Mouse (Mus musculus): ENCODE data around the gene Prok2.

The Prok2 gene

DNA sequence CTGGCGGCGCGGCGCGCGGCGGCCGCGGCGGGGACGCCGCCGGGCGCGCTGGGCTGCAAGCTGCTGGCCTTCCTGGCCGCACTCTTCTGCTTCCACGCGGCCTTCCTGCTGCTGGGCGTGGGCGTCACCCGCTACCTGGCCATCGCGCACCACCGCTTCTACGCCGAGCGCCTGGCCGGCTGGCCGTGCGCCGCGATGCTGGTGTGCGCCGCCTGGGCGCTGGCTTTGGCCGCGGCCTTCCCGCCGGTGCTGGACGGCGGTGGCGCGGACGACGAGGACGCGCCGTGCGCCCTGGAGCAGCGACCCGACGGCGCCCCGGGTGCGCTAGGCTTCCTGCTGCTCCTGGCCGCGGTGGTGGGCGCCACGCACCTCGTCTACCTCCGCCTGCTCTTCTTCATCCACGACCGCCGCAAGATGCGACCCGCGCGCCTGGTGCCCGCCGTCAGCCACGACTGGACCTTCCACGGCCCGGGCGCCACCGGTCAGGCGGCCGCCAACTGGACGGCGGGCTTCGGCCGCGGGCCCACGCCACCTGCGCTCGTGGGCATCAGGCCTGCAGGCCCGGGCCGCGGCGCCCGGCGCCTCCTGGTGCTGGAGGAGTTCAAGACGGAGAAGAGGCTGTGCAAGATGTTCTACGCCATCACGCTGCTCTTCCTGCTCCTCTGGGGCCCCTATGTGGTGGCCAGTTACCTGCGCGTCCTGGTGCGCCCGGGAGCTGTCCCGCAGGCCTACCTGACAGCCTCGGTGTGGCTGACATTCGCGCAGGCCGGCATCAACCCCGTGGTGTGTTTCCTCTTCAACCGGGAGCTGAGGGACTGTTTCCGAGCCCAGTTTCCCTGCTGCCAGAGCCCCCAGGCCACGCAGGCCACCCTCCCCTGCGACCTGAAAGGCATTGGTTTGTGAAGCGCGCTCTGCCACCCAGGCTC, 33.0 kb downstream of the Prok2 start:
- intact Hi-C loops (cut with DNase I) = no loop called here

DNA sequence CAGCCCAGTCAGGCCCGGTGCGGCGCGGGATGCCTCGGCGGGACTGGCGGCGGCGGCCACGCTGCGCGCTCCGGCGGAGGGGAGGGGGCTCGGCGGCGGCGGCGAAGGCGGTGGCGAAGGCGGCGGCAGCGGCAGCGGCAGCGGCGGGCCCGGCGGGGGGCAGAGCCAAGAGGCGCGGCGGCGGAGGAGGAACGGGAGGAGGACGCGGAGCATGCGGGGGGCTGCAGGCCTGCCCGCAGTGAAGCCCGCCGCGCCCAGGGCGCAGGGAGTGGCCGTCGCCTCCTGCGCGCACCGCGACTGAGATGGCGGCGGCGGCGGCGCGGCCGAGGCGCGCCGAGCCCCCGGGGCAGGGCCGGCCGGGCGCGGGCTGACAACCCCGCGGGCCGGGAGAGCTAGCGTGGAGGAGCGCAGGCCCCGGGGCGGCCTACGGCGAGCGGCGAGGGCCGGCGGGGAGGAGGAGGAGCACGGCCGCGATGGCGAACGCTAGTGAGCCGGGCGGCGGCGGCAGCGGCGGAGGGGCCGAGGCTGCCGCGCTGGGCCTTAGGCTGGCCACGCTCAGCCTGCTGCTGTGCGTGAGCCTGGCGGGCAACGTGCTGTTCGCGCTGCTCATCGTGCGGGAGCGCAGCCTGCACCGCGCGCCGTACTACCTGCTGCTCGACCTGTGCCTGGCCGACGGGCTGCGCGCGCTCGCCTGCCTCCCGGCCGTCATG, 33.8 kb downstream of the Prok2 start, which contains the start of gene Gpr27:
Gpr27 (plus strand) TSS at position 474 of the 710 bp plus-strand sequence.
- intact Hi-C loops (cut with DNase I) = no loop called here

DNA sequence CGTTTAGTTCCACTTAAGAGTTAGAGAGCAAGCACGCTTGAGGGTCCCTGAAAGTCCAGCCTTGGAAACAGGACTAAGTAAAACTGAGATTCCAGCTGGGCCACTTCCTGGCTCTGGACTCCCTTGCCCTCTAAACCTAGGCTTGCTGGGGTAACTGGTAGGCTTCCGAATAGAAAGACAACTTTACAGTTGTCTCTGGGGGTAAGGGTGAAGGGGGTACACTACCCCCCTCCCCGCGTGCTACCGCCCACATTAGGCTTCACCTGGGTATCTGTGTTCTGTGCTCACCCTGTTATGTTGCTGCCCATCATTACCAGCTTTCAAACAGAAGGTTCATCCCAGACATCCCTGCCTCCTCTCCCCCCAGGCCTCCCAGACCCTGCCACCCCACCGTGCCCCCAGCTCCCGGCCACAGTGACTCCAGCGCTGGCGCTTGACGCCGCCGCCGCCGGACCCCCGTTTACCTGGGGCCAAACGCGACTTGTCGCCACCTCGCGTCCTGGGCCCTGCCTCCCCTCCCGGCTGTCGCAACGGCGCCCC, 34.5 kb downstream of the Prok2 start:
- intact Hi-C loops (cut with DNase I) = no loop called here

DNA sequence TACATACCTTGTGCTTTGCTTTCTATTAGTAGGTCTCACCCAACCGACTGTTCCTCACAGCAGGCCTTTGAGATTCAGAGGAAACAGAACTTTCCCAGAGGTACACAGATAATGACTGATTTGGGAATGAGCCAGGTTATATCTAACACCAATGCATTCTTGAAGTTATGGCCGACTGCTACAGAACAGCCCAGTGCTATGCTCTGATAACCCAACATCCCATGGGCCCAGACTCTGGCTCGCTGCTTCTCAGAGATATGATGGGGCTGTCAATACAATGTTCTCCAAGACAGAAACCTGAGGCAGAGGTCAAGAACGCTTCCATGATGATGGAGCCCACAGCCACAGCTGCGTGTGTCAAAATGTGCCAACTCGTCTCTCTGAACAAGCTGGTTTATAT, 37.7 kb downstream of the Prok2 start:
- intact Hi-C loops (cut with DNase I) = loop anchor here (5.0 kb wide), 1 partner anchor 94 kb away; no protein-coding TSS in a partner anchor

DNA sequence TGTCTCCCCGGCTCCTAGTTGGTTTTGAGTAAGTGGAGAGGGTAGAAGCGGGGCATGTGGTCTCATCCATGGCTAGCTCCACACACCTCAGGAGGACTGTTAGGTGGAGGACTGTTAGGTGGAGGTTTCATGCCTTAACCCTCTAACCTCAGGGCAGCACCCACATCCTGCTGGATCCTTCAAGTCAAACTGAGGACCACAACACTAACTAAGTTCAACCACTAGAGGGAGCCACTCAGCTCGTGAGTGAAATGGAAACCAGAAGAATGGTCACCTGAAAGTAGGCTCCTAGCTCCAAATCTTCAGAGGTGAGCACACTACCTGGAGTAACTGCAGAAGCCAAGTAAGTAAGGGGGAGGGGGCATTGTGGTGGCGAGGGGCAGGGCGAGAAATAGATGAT, 41.3 kb downstream of the Prok2 start:
- intact Hi-C loops (cut with DNase I) = loop anchor here (5.0 kb wide), 1 partner anchor 97 kb away; no protein-coding TSS in a partner anchor

DNA sequence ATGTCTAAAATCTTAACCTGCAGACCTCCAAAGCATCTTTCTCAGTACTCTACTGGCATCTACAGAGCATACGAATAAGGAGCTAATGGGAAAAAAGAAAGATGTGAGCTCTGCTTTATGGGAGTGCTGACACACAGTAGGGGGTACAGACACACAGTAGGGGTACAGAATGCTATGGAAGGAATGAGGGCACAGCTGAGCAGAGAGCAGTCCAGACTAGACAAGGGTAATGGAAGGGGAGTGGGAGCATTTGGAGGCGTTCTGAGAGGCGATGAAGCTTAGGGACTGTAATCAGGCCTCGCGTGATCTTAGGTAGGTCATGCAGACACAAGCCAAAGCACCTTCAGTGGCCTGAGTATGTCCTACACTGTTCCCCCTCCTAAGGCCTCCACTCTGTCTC, 42.2 kb downstream of the Prok2 start:
- intact Hi-C loops (cut with DNase I) = no loop called here

DNA sequence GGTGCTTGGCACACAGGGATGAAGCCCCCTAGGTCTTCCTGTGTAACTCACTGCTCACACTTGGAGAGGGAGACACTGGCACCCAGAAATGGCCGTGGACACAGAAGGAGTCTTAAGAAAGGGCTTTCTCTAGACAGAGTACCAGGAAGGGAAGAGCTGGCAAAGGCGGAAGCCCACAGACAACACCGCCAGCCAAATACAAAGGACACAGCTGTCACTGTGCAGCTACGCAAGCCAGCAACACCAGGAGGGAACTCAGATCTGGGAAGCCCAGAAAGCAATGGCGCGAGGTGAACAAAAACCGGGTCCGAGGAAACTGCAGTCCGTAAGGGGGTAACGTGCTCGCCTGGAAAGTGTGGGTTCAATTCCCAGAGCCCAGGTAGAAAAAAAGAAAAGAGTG, 48.1 kb downstream of the Prok2 start:
- intact Hi-C loops (cut with DNase I) = no loop called here

DNA sequence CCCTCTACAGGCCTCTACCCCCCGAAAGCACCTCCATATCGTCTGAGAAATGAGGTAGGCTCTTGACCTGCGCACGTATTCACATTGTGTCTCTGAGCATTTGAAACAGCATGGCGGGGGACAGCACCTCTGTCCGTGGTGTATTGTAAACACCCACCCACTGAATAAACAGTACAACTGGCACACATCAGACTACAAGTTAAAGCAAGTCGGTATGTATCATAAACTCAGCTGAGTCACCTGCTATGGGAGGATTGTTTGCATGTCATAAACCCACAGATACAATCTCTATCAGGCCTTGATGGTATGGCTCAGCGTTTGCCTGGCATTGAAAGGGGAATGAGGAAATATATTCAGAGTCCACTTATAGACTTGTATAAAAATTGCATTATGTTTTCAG, 48.9 kb downstream of the Prok2 start:
- intact Hi-C loops (cut with DNase I) = no loop called here

DNA sequence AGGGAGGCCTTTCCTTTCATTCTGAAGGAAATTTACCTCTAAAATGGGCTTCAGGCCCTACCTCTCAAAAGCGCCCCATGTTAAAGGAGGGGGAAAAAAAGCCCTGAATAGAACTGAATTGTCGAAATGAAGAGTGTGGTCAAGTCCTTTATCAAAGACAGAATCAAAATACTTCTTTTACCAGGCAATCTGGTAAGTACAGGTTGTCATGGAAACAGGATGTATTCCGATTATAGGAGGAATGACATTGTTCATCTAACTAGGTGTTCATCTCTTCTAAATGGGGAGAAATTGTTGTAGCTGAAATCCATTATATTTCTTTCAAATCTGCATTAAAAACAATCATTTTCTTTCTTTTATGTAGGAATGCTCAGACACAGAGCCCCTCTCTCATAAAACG, 51.7 kb downstream of the Prok2 start:
- intact Hi-C loops (cut with DNase I) = loop anchor here (5.0 kb wide), 1 partner anchor 113 kb away; no protein-coding TSS in a partner anchor

DNA sequence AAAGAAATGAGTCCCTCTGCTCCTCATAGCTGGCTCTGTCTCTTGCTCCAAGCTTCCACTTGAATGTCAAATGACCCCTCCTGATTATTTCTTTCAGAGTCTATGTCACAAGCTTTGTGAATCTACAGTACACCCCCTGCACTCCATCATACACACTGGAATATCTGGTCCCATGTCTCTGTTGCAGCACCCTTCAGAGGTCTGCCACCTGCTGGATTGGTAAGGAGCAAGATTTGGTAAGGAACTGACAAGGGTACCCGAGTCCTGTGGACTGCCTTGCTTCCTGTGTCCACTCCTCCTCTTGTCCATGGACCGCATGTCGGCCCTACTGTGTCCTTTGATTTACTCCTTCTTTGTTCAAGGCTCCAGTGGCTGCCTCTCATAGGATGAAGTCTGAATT, 54.4 kb downstream of the Prok2 start:
- intact Hi-C loops (cut with DNase I) = loop anchor here (5.0 kb wide), 1 partner anchor 116 kb away; no protein-coding TSS in a partner anchor

DNA sequence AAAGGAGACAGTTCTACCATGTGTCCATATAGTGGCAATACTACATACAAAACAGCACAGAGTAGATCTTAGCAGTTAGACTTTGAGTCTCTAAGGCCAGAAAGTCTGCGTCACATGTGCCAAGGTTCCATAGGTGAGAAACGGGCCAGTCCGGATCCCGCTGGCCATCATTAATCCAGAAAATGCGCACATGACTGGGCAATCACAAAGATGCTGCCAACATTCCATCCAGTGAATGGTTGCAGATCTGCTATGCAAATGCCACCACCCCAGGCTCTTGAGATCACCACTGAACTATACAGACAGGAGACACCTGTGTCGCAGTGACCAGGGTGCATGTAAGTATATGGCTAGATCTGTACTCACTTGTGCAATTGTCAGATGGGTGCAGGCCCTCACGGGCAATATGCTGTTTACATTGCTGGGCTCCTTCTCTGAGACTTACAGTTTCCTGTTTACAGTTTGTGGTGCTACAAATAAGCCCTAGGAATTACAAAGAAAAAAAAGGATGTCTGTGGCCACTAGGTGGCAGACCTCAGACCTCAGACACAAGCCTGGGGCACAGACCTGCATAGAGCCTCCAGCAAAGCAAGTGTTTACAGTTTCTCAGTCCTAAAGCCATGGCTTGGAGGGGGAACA, 55.6 kb downstream of the Prok2 start:
- intact Hi-C loops (cut with DNase I) = loop anchor here (5.0 kb wide), 1 partner anchor 117 kb away; no protein-coding TSS in a partner anchor

DNA sequence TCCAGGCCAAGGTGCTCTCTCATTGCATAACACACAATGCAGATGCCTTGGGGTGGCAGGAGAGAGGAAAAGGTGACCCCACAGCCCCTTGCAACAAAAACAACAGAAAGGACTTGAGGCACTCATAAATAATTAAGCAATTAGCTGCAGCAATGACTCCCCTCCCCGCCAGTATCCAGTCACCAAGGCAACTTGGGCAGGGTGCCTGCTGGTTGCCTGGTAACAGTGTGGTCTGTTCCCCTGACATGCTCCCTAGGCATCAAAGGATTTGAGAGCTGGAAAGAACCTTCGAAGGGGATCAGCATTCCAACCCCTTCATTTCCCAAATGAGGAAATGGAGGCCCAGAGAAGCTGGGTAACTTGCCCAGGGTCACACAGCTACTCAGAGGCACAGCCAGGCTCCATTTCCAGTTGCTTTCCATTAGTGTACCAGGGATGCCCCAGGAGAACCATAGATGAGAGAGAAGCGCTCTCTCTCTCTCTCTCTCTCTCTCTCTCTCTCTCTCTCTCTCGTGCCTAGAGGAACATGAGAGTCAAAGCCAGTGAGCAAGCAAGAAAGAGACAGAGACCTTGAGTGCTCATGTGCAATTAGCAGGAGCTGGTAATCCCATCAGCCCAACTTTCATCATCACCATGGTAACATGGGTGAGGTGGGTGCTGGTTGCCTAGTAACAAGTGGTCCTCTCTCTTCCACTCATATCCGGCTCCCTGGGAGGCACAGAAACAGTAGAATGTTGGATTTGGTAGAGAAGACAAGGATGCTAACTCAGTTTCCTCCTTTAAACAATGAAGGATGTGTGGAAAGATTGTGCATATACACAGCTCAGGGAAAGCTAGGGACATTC, 56.5 kb downstream of the Prok2 start:
- intact Hi-C loops (cut with DNase I) = loop anchor here (5.0 kb wide), 1 partner anchor 118 kb away; no protein-coding TSS in a partner anchor

DNA sequence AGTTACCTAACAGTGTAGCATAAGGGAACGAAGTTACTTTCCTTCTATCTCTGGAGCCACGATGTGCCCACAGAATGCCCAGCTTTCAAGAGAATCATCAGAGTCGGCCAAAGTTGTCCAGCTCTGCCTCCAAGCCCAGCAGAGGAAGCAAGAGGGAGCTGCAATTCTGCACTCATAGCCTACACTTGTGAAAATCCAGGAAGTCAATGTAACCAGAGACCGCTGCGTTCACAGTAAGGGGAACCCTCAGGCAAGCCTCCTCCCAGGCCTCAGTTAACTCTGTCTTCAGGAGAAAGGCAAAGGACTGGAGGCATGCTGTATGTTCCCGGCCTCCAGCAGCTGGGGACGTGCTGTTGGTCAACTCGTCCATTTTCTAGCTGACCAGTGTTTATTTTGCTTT, 58.9 kb downstream of the Prok2 start:
- intact Hi-C loops (cut with DNase I) = no loop called here

DNA sequence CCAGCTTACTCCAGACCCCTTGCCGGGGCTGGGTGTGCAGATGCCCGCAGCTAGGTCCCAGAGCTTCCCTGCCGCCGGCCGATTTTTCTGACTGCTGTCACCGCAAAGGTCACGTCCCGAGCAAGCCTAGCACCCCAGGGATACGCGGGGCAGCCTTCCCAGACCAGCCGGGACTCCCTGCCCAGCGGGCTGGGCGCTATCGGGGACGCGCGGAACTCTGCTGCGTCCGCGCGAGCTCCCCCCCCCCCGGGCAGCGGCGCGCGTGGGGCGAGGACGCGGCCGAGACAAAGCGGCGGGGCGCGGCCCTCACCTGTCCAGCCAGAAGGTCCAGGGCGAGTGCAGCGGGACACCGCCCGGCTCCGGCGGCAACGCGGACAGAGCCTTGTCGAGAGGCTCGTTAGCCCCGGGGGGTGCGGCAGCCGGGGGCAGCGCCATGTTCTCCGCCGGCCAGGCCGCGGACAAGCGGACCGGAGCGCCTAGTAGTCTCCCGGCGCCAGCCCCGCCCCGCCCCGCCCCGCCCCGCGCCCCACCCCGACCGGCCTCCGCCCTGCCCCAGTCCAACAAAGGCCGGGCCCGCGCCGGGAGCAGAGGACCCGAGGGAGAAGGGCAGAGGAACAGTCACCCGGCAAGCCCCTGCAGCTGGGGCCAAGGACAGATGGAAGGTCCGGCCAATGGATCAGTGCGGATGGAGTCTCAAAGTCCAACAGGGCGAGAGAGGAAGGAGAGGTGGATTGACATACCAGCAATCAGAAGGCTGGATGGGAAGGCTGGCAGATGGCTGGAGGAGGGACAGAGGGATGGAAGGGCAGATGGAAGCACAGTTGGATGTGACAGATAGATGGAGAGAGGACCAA, 59.6 kb downstream of the Prok2 start, which contains the start of the genes Eif4e3 and Gm20696:
Eif4e3 (minus strand) TSS at position 454 of the 854 bp plus-strand sequence.
Gm20696 (minus strand) TSS at position 480 of the 854 bp plus-strand sequence.
- intact Hi-C loops (cut with DNase I) = no loop called here

DNA sequence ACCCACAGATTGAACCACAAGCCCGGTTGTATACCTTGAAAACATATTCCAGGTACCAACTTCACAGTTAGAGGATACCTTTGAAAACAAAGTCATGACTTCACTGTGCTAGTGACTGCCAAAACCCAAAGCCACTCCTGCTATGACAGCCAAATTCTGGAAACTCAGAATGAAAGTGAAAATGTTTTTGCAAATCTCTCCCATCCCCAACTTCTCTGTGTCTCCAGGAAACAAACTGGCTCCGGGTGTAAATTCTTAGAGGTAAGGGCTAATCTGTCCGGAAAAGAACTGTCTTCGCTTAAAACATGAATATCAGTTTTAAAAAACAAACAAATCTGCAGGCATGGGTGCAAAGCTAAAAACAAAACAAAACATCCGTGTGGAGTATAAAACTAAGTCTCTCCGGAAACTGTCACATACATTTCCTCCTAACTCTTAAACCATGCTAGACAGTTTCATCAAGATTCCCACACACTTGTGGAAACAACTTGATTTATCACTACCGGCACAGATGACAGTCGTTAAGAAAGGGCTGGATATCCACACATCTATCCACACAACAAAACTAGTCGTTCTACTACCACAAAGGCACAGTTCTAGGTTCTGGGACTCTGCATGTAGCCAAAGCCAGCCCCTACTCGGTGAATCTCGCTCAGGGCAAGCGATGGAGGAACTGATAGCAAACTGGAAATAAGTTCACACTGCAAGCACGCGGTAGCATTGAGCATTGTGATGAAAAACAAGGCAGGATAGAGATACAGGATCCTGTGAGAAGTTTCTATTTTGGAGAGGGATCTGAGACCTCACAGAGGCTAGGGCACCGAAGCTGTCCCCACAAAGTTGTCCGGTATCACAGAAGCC, 60.5 kb downstream of the Prok2 start:
- intact Hi-C loops (cut with DNase I) = no loop called here

DNA sequence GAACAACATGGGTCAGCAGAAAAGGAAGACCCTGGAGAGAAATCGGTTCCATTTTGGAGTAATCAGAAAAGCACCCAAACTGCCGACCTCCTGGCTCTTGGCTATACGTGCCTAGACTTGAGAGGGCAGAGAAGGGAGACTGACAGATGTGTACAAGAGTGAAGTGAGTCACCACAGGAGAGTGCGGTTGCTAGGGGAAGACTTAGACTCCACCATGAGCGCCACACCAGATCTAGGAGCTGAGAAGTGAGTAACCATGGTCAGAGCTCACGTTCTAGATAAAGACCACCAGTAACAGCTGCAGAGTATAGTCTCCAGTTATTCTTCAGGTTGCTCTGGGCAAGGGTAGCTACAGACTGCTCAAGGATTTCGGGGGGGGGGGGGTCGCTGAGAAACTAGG, 63.0 kb downstream of the Prok2 start:
- intact Hi-C loops (cut with DNase I) = no loop called here

All from adrenal gland (tissue).